Mouse (Mus musculus) ES-E14 (cell line): ENCODE results near the gene 4933406M09Rik. TPM values are rescaled to one million over a fixed set of nuclear protein-coding genes. Genes with fewer than 3 reads are reported as not detected.

Experiments used
- DNase-seq: peaks from one replicate; pipeline ENCODE4 v3.0.0-alpha.2; 2013; ENCODE audit warnings: low read depth, low spot score
- H3K27ac ChIP-seq: 2 replicates; pipeline ENCODE4 v1.5.1; 2012; ENCODE audit warnings: low read depth, mild to moderate bottlenecking, low read length, moderate library complexity, mixed read lengths; ENCODE audit not compliant: poor library complexity, insufficient read depth, severe bottlenecking
- H3K36me3 ChIP-seq: 2 replicates; pipeline ENCODE4 v1.6.1; 2012; ENCODE audit warnings: mild to moderate bottlenecking, low read length, moderate library complexity, mixed read lengths; ENCODE audit not compliant: control insufficient read depth, poor library complexity, insufficient read depth, severe bottlenecking
- H3K4me1 ChIP-seq, 2 experiments: fragments of 150-350 bp in 1 of 2; sonication (generic) in 1 of 2; 2 replicates each; pipeline ENCODE4 v1.6.1; 2012; ENCODE audit warnings: low read length in 2 of 2, mild to moderate bottlenecking in 1 of 2, mixed read lengths in 1 of 2; ENCODE audit not compliant: control insufficient read depth in 2 of 2, insufficient read depth in 2 of 2, poor library complexity in 1 of 2
- H3K4me3 ChIP-seq, 2 experiments: fragments of 150-350 bp in 1 of 2; sonication (generic) in 1 of 2; 2 replicates each; pipeline ENCODE4 v1.5.1; 2012; ENCODE audit warnings: low read length in 2 of 2, low read depth in 1 of 2, mild to moderate bottlenecking in 1 of 2, mixed read lengths in 1 of 2; ENCODE audit not compliant: insufficient read depth in 1 of 2, poor library complexity in 1 of 2, severe bottlenecking in 1 of 2
- H3K9ac ChIP-seq: 2 replicates; pipeline ENCODE4 v1.6.1; 2012; ENCODE audit warnings: low read depth, mild to moderate bottlenecking, low read length, mixed read lengths; ENCODE audit not compliant: poor library complexity, insufficient read depth, severe bottlenecking
- H3K9me3 ChIP-seq: fragments of 150-350 bp; sonication (generic); 2 replicates; pipeline ENCODE4 v1.6.1; 2012; ENCODE audit warnings: low read depth, mild to moderate bottlenecking, low read length; ENCODE audit not compliant: control insufficient read depth, insufficient read depth
- CHD2 ChIP-seq: IDR thresholded peaks from 2 replicates; pipeline ENCODE4 v1.6.1; 2014; ENCODE audit warnings: mild to moderate bottlenecking, low read depth, low read length, inconsistent platforms
- HCFC1 ChIP-seq: IDR thresholded peaks from 2 replicates; pipeline ENCODE4 v1.6.1; 2012; ENCODE audit warnings: low read length, inconsistent platforms, borderline replicate concordance; ENCODE audit not compliant: insufficient read depth
- MAFK ChIP-seq: IDR thresholded peaks from 2 replicates; pipeline ENCODE4 v1.6.1; 2014; ENCODE audit warnings: mild to moderate bottlenecking, low read depth, low read length, inconsistent platforms; ENCODE audit not compliant: insufficient read depth
- ZC3H11A ChIP-seq: IDR thresholded peaks from 2 replicates; pipeline ENCODE4 v1.6.1; 2012; ENCODE audit warnings: low read depth, mild to moderate bottlenecking, inconsistent platforms, low read length, borderline replicate concordance
- ZNF384 ChIP-seq: IDR thresholded peaks from 2 replicates; pipeline ENCODE4 v1.6.1; 2012; ENCODE audit warnings: low read depth, low read length, inconsistent platforms
- in situ Hi-C, 2 experiments: fragments of 600-800 bp; cut with MboI; formaldehyde crosslinking; loops; one replicate each; pipeline ENCODE4 v1.15.1; 2025; ENCODE audit warnings: low sequenced_read_pairs in 2 of 2, inconsistent platforms in 1 of 2; ENCODE audit not compliant: unreplicated experiment in 2 of 2
- total RNA-seq: library from RNA; depleted of rRNA; stranded (reverse); fragments of 300-350 nt; gene quantifications from 2 replicates; pipeline ENCODE4 v1.2.3, GENCODE M21; 2012

4933406M09Rik gene
- total RNA-seq, 1 experiment = 0.22 TPM

DNA sequence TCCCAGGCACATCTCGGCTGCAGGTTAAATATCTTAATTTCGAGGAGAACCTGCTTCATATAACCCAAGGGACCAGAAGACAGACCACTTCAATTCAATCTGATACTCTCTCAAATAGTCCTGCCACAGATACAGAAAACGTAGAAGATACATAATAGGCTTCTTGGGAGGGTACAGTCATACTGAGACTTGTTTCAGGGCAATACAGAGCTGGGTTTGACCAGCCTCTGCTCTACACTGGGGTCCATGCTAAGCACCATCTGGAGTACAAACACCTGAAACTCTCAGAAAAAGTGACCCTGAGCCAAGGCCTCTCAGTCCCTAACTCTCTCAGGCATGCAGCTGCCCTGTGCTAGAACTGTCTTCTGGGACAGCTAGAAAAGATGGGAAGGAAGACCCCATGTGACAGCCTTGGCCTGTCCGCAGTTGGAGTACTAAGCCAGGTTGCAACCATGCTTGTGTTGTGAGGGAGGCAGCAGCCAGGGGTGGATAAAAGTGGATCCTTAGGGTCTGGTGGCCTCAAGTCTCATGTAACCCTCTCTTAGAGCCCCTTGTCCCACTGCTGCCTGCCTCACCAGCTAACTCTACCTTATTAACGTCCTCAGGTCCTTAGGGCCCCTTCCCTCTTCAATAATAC is 44.0 kb upstream of the 4933406M09Rik start:
- Histone ChIP-seq H3K4me3 (no peak overlapping the region), H3K27ac (no peak overlapping the region), H3K9ac (no peak overlapping the region), H3K9me3 (no peaks in the 10 kb centered on the region), H3K4me1 (peaks cover 0 to 5% of the 10 kb centered on the region in 2 experiments; a peak in 1 of 4 replicates), H3K36me3 (no peaks in the 10 kb centered on the region; the same call in 1 of the 2 replicates)
- TF ChIP-seq MAFK (no peak), HCFC1 (no peak), ZC3H11A (no peak), CHD2 (no peak), ZNF384 (no peak)
- in situ Hi-C loops = no loop called here
- no peak for DNase-seq

DNA sequence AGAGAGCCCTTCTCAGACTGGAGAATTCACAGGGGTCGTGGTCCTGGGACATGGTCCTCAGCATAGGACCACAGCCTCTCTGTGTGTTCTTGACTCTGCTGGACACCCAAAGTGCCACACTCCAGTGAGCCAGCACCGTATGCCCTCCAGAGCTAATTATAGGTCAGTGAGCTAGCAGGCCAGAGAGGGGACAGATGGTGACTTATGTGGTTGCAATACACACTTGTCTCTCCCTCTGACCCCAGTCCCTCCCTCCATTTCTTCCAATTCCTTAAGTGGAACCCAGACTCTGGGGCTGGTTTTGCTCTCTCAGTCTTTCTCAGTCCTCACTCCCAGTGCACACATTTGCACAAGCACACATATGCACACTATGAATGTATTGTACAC is 43.5 kb upstream of the 4933406M09Rik start:
- Histone ChIP-seq H3K4me1 (peaks cover 0 to 5% of the 10 kb centered on the region in 2 experiments; a peak in 1 of 4 replicates), H3K4me3 (no peak overlapping the region), H3K36me3 (no peaks in the 10 kb centered on the region; the same call in 1 of the 2 replicates), H3K9ac (no peak overlapping the region), H3K9me3 (no peaks in the 10 kb centered on the region), H3K27ac (no peak overlapping the region)
- no peak for TF ChIP-seq HCFC1
- no peak for TF ChIP-seq ZNF384
- TF ChIP-seq MAFK = no peak
- TF ChIP-seq CHD2 = no peak
- no peak for TF ChIP-seq ZC3H11A
- in situ Hi-C loops = no loop called here
- no peak for DNase-seq

DNA sequence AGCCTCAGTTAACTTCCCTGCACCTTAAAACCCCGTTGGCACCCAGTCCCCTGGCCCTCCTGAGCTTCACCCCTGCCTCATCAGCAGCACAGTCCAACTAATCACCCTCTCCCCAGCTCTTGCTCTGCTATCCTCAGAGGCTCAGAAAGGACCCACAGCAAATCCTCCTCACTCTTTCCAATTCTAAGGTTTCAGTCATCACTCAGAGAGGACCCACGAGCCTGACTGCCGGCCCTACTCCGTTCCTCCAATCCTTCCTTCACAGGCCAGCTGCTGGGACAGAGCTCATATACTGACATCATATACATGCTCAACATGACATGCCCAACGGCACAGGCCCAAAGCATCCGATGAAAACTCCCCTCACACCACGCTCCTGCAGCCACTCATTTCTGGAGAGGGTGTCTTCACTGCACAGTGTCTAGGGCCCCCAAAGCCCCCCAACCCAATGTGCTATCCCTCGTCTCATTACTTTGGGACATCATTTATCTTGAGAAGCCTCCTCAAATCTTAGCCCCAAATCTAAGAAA is 42.9 kb upstream of the 4933406M09Rik start:
- Histone ChIP-seq H3K9ac (no peak overlapping the region), H3K9me3 (no peaks in the 10 kb centered on the region), H3K4me3 (no peak overlapping the region), H3K27ac (no peak overlapping the region), H3K4me1 (peaks cover 0 to 5% of the 10 kb centered on the region in 2 experiments; a peak in 1 of 4 replicates), H3K36me3 (peaks cover 2% of the 10 kb centered on the region)
- in situ Hi-C loops = no loop called here
- no peak for TF ChIP-seq MAFK
- DNase-seq = no peak

DNA sequence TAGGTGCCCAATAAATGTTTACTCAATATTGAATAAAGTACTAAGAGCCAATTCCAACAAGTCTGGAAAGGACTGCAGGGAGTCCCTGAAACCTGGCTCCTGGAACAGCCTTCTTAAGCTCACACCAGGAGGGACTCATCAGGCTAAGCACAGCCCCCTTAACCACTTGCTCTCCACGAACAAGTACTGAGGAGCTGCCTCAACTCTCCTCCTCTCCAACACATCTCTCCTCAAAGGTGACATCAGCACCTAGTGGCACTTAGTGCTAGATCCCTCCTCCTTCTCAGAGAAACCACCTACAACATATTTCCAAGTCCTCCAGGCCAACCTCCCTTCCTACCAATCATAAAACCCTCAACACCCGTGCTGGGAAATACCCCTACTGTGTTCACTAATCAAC is 42.2 kb upstream of the 4933406M09Rik start:
- in situ Hi-C loops = no loop called here
- no peak for DNase-seq
- Histone ChIP-seq H3K4me1 (peaks cover 0 to 5% of the 10 kb centered on the region in 2 experiments; a peak in 1 of 4 replicates), H3K27ac (no peak overlapping the region), H3K36me3 (peaks cover 4% of the 10 kb centered on the region), H3K9me3 (no peaks in the 10 kb centered on the region), H3K9ac (peak overlapping the region; percentile 62; the same call in 1 of the 2 replicates), H3K4me3 (peak overlapping the region; percentile 70 to 76; a peak in 3 of 4 replicates)
- TF ChIP-seq CHD2 = no peak
